ENCODE assay signal across 39 mouse cellular contexts in the genomic region with DNA sequence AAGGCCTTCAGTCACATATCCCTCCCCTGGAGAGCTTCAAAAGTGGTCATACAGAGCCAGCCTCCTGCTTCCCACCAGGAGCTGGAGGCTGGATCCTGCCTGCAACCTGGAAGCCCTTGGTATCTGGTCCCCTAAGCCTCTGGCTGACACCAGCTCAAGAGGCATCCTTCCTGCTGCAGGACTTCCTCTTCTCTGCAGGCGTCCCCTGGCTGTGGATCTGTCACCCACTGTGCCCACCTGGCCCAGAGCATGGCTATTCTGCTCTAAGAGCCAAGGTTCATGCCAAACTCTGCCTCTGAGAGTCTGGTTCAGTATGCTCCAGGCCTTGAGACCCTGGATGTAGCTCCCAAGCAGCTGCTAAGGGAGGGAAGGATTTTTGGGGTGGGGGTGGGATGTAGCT. TPM values are rescaled to one million over a fixed set of nuclear protein-coding genes. Genes with fewer than 3 reads are reported as not detected.
A peak's percentile ranks its signal among the peaks of the same experiment; 100 is the strongest.
DNase-seq lines count a peak whose midpoint lies in the region; ATAC-seq and TF ChIP-seq lines count a peak whose summit lies in the region.
"Had no signal": no experiment of that assay in that cellular context is flagged by ENCODE, and none has a peak within 500 bp of the region (broad histone marks: within the 10 kb centered on the region; RNA-seq: fewer than 3 reads in every experiment).

No protein-coding gene starts in this region.

- DNase-seq in hindbrain, postnatal 0 days (ENCODE audit: low spot score) = peak; percentile 40
- peak; percentile 79 for DNase-seq in cerebellum, adult 11 months
- DNase-seq in cerebellum, adult 9-10 months = peak; percentile 89
- DNase-seq in cerebellum, postnatal 36 days = peak; percentile 76 to 81
- DNase-seq in thymus, postnatal 4 days = no peak
- DNase-seq in urinary bladder, postnatal 10 days (ENCODE audit: low spot score) = no peak
- DNase-seq: adrenal gland, adult 8-10 months; embryo, embryonic 11 days; gastrocnemius, postnatal 25 days; heart, adult 11 months; heart, postnatal 36 days; kidney, postnatal 14 days; lung, postnatal 36 days; thymus, adult 2 months; thymus, postnatal 36 days had no signal

- WGBS in hindbrain, postnatal 0 days = 70% methylated on average over 1 of the region's 1 CpGs
- 64% methylated on average over 1 of the region's 1 CpGs for WGBS in hindbrain, embryonic 13.5 days

- no peaks in the 10 kb centered on the region for H3K27me3 ChIP-seq in hindbrain, postnatal 0 days (ENCODE audit: insufficient read depth, low read length)
- H3K27me3 ChIP-seq in hindbrain, embryonic 13.5 days = no peaks in the 10 kb centered on the region
- H3K27me3 ChIP-seq: CH12.LX; embryonic facial prominence, embryonic 12.5 days; hindbrain, embryonic 12.5 days; limb, embryonic 13.5 days; lung, embryonic 15.5 days had no signal

- ATAC-seq in hindbrain, postnatal 0 days = no peak
- ATAC-seq in hindbrain, embryonic 13.5 days (ENCODE audit: low FRiP score) = no peak
- ATAC-seq: forebrain, embryonic 14.5 days; intestine, postnatal 0 days had no signal

- H3K27ac ChIP-seq in hindbrain, postnatal 0 days = no peak overlapping the region
- H3K27ac ChIP-seq in hindbrain, embryonic 13.5 days = no peak overlapping the region
- H3K27ac ChIP-seq: embryonic facial prominence, embryonic 12.5 days; heart, embryonic 10.5 days; heart, embryonic 15.5 days; hindbrain, embryonic 12.5 days; limb, embryonic 13.5 days; lung, embryonic 15.5 days; stomach, postnatal 0 days had no signal

- no peaks in the 10 kb centered on the region for H3K9me3 ChIP-seq in hindbrain, postnatal 0 days (ENCODE audit: low read length)
- no peaks in the 10 kb centered on the region for H3K9me3 ChIP-seq in hindbrain, embryonic 13.5 days
- H3K9me3 ChIP-seq: embryonic facial prominence, embryonic 12.5 days; heart, embryonic 10.5 days; heart, embryonic 15.5 days; hindbrain, embryonic 12.5 days; limb, embryonic 13.5 days; lung, embryonic 15.5 days had no signal

- H3K4me2 ChIP-seq in hindbrain, postnatal 0 days (ENCODE audit: low read depth, low read length) = no peak overlapping the region
- H3K4me2 ChIP-seq in hindbrain, embryonic 13.5 days = no peak overlapping the region
- H3K4me2 ChIP-seq: embryonic facial prominence, embryonic 12.5 days; heart, embryonic 15.5 days; hindbrain, embryonic 12.5 days; limb, embryonic 13.5 days; liver, embryonic 11.5 days; lung, embryonic 15.5 days; midbrain, embryonic 11.5 days had no signal

- TF ChIP-seq CTCF in hindbrain, postnatal 0 days (IDR thresholded peaks at IDR 0.05; ENCODE audit: low read depth) = no peak

- no peaks in the 10 kb centered on the region for H3K36me3 ChIP-seq in hindbrain, postnatal 0 days (ENCODE audit: insufficient read depth, low read length)
- no peaks in the 10 kb centered on the region for H3K36me3 ChIP-seq in hindbrain, embryonic 13.5 days
- H3K36me3 ChIP-seq: embryonic facial prominence, embryonic 12.5 days; heart, embryonic 10.5 days; heart, embryonic 15.5 days; hindbrain, embryonic 12.5 days; limb, embryonic 13.5 days; lung, embryonic 15.5 days had no signal

- H3K4me1 ChIP-seq in hindbrain, postnatal 0 days (ENCODE audit: insufficient read depth, low read length) = no peaks in the 10 kb centered on the region; the same call in 1 of the 2 replicates
- peaks cover 4% of the 10 kb centered on the region; the same call in 1 of the 2 replicates for H3K4me1 ChIP-seq in hindbrain, embryonic 13.5 days (replicated peaks)
- H3K4me1 ChIP-seq: embryonic facial prominence, embryonic 12.5 days; lung, embryonic 15.5 days had no signal

- no peak overlapping the region for H3K9ac ChIP-seq in hindbrain, postnatal 0 days (replicated peaks; ENCODE audit: low read length)
- no peak overlapping the region for H3K9ac ChIP-seq in hindbrain, embryonic 13.5 days
- H3K9ac ChIP-seq: embryonic facial prominence, embryonic 12.5 days; heart, embryonic 15.5 days; hindbrain, embryonic 12.5 days; limb, embryonic 13.5 days; lung, embryonic 15.5 days had no signal

- no peak overlapping the region for H3K4me3 ChIP-seq in hindbrain, postnatal 0 days (ENCODE audit: low read length)
- H3K4me3 ChIP-seq in hindbrain, embryonic 13.5 days = no peak overlapping the region
- H3K4me3 ChIP-seq: embryonic facial prominence, embryonic 12.5 days; heart, embryonic 10.5 days; heart, embryonic 15.5 days; hindbrain, embryonic 12.5 days; limb, embryonic 13.5 days; lung, embryonic 15.5 days had no signal

RNA-seq across cellular contexts. Expression of a gene that starts 23.6 kb away (rescaled TPM):
- not detected in 2 replicates for total RNA-seq in hindbrain, postnatal 0 days (2014; rRNA removed)
- polyA plus RNA-seq in hindbrain, postnatal 0 days (2015; fragmentation: Nextera tagmentation; extraction: Ambion mirVana) = not detected in 2 replicates
- polyA plus RNA-seq in hindbrain, embryonic 13.5 days (2015; fragmentation: Nextera tagmentation; extraction: Ambion mirVana) = not detected in 2 replicates
- total RNA-seq: adrenal gland, adult 8-10 months; adrenal gland, postnatal 4 days; CH12.LX; ES-E14; gastrocnemius, postnatal 25 days; heart, postnatal 36 days; layer of hippocampus, postnatal 10 days; left cerebral cortex, adult 18-20 months; left cerebral cortex, postnatal 25 days; megakaryocyte, adult 5-6 weeks; neutrophil, adult 5-6 weeks had no signal
- polyA plus RNA-seq: C2C12; embryonic facial prominence, embryonic 12.5 days; forebrain, embryonic 14.5 days; heart, embryonic 10.5 days; heart, embryonic 15.5 days; hindbrain, embryonic 12.5 days; intestine, postnatal 0 days; kidney, embryonic 14.5 days; limb, embryonic 13.5 days; liver, embryonic 11.5 days; liver, embryonic 16.5 days; lung, embryonic 15.5 days; midbrain, embryonic 11.5 days; spleen, adult 2 months; stomach, postnatal 0 days; thymus, adult 2 months had no signal

Comparison
In these comparisons a context has a peak if more than half of its experiments do, and no peak if none do; other contexts are left out.
1. DNase-seq: peak in hindbrain, postnatal 0 days (single experiment), cerebellum, adult 11 months (single experiment), cerebellum, adult 9-10 months (single experiment) and cerebellum, postnatal 36 days (2 of 2); none in thymus, postnatal 4 days (single experiment) and urinary bladder, postnatal 10 days (single experiment).